ENCODE assay signal across 29 mouse cellular contexts in genomic region chr16:97686561-97686960, GRCm38 (mm10).
A peak's percentile ranks its signal among the peaks of the same experiment; 100 is the strongest.
DNase-seq lines count a peak whose midpoint lies in the region; ATAC-seq lines count a peak whose summit lies in the region.
"Had no signal": no experiment of that assay in that cellular context is flagged by ENCODE, and none has a peak within 500 bp of the region (broad histone marks: within the 10 kb centered on the region; RNA-seq: fewer than 3 reads in every experiment).

No protein-coding gene starts in this region.

- no peak overlapping the region for H3K9ac ChIP-seq in embryonic facial prominence, embryonic 14.5 days (ENCODE audit: low read depth, low read length)
- H3K9ac ChIP-seq in lung, embryonic 15.5 days: no peak overlapping the region
- no peak overlapping the region for H3K9ac ChIP-seq in stomach, embryonic 16.5 days (ENCODE audit: low read length)
- H3K9ac ChIP-seq: forebrain, embryonic 12.5 days; heart, embryonic 12.5 days; heart, embryonic 15.5 days; hindbrain, embryonic 14.5 days had no signal

- no peak overlapping the region for H3K4me2 ChIP-seq in embryonic facial prominence, embryonic 14.5 days (ENCODE audit: low read depth, low read length)
- no peak overlapping the region for H3K4me2 ChIP-seq in lung, embryonic 15.5 days
- no peak overlapping the region for H3K4me2 ChIP-seq in stomach, embryonic 16.5 days (ENCODE audit: low read depth, low read length)
- H3K4me2 ChIP-seq: forebrain, embryonic 12.5 days; heart, embryonic 12.5 days; heart, embryonic 15.5 days; hindbrain, embryonic 14.5 days had no signal

- H3K36me3 ChIP-seq in embryonic facial prominence, embryonic 14.5 days (ENCODE audit: control insufficient read depth, insufficient read depth, low read length): no peaks in the 10 kb centered on the region
- no peaks in the 10 kb centered on the region for H3K36me3 ChIP-seq in embryonic facial prominence, embryonic 10.5 days (replicated peaks)
- no peaks in the 10 kb centered on the region for H3K36me3 ChIP-seq in lung, embryonic 15.5 days
- H3K36me3 ChIP-seq in stomach, embryonic 16.5 days (ENCODE audit: control insufficient read depth, insufficient read depth, low read length): no peaks in the 10 kb centered on the region
- H3K36me3 ChIP-seq: forebrain, embryonic 12.5 days; heart, embryonic 12.5 days; heart, embryonic 15.5 days; hindbrain, embryonic 10.5 days had no signal

- no peak overlapping the region for H3K4me3 ChIP-seq in embryonic facial prominence, embryonic 14.5 days (ENCODE audit: low read depth, low read length)
- no peak overlapping the region for H3K4me3 ChIP-seq in embryonic facial prominence, embryonic 10.5 days
- no peak overlapping the region for H3K4me3 ChIP-seq in lung, embryonic 15.5 days
- no peak overlapping the region for H3K4me3 ChIP-seq in stomach, embryonic 16.5 days (replicated peaks; ENCODE audit: low read length)
- H3K4me3 ChIP-seq: erythroblast, embryonic 14.5 days; forebrain, embryonic 12.5 days; gastrocnemius, adult 2 months; heart, embryonic 12.5 days; heart, embryonic 15.5 days; hindbrain, embryonic 10.5 days had no signal

- H3K4me1 ChIP-seq in embryonic facial prominence, embryonic 14.5 days (ENCODE audit: control insufficient read depth, insufficient read depth, low read length): no peaks in the 10 kb centered on the region
- H3K4me1 ChIP-seq in embryonic facial prominence, embryonic 10.5 days: no peaks in the 10 kb centered on the region
- H3K4me1 ChIP-seq in lung, embryonic 15.5 days: peaks cover 21% of the 10 kb centered on the region
- H3K4me1 ChIP-seq in stomach, embryonic 16.5 days (ENCODE audit: control insufficient read depth, insufficient read depth, low read length): 0 out of 2 replicates have a peak, but pooled peaks cover 4% of the 10 kb centered on the region
- H3K4me1 ChIP-seq: forebrain, embryonic 12.5 days; heart, embryonic 12.5 days; heart, embryonic 15.5 days; hindbrain, embryonic 10.5 days had no signal

- ATAC-seq in embryonic facial prominence, embryonic 14.5 days (ENCODE audit: low read depth): peak; percentile 30; the same call in 1 of the 2 replicates
- no peak for ATAC-seq in lung, embryonic 15.5 days (ENCODE audit: borderline replicate concordance, extremely low read depth, low FRiP score, low TSS enrichment)
- no peak for ATAC-seq in stomach, embryonic 16.5 days (ENCODE audit: insufficient read depth, low FRiP score)
- ATAC-seq: activated CD4-positive, CD25-positive, alpha-beta regulatory T cell, adult 4 months; forebrain, embryonic 16.5 days; hindbrain, postnatal 0 days had no signal

- WGBS in embryonic facial prominence, embryonic 14.5 days: 69% methylated on average over 4 of the region's 4 CpGs
- WGBS in embryonic facial prominence, embryonic 10.5 days: 68% methylated on average over 4 of the region's 4 CpGs
- WGBS in lung, embryonic 15.5 days: 44% methylated on average over 4 of the region's 4 CpGs
- 51% methylated on average over 4 of the region's 4 CpGs for WGBS in stomach, embryonic 16.5 days

- DNase-seq in embryonic facial prominence, embryonic 14.5 days (ENCODE audit: low spot score): peak; percentile 54
- no peak for DNase-seq in embryonic facial prominence, embryonic 10.5 days (ENCODE audit: low spot score)
- DNase-seq in lung, postnatal 4 days: no peak
- peak; percentile 48 for DNase-seq in brain, adult 2 months (ENCODE audit: low read depth, low spot score)
- DNase-seq in adrenal gland, adult 18-20 months (ENCODE audit: low spot score in 2 of 2): no peak
- no peak for DNase-seq in liver
- DNase-seq: adrenal gland, postnatal 10 days; adrenal gland, postnatal 36 days; cerebellum, adult 11-12 months; cerebellum, adult 8-10 months; cerebellum, postnatal 10 days; cerebellum, postnatal 36 days; embryo, embryonic 11 days; gastrocnemius, adult 2 months; gastrocnemius, postnatal 14 days; heart, adult 18-20 months; heart, postnatal 10 days; heart, postnatal 36 days had no signal

- H3K9me3 ChIP-seq in embryonic facial prominence, embryonic 14.5 days (ENCODE audit: control insufficient read depth, low read length): no peaks in the 10 kb centered on the region
- no peaks in the 10 kb centered on the region for H3K9me3 ChIP-seq in embryonic facial prominence, embryonic 10.5 days
- no peaks in the 10 kb centered on the region for H3K9me3 ChIP-seq in lung, embryonic 15.5 days
- H3K9me3 ChIP-seq in stomach, embryonic 16.5 days (replicated peaks; ENCODE audit: control insufficient read depth, low read length): no peaks in the 10 kb centered on the region
- H3K9me3 ChIP-seq: forebrain, embryonic 12.5 days; heart, embryonic 12.5 days; heart, embryonic 15.5 days; hindbrain, embryonic 10.5 days had no signal

- no peak overlapping the region for H3K27ac ChIP-seq in embryonic facial prominence, embryonic 14.5 days (replicated peaks; ENCODE audit: low read depth, low read length)
- no peak overlapping the region for H3K27ac ChIP-seq in embryonic facial prominence, embryonic 10.5 days (replicated peaks)
- H3K27ac ChIP-seq in lung, embryonic 15.5 days: peak overlapping the region; percentile 70; the same call in 1 of the 2 replicates
- H3K27ac ChIP-seq in stomach, embryonic 16.5 days (ENCODE audit: low read length): peak overlapping the region; percentile 57; the same call in 1 of the 2 replicates
- H3K27ac ChIP-seq: forebrain, embryonic 12.5 days; gastrocnemius, adult 2 months; heart, embryonic 15.5 days; hindbrain, embryonic 10.5 days; hindbrain, embryonic 14.5 days; hindbrain, postnatal 0 days had no signal

- no peaks in the 10 kb centered on the region for H3K27me3 ChIP-seq in embryonic facial prominence, embryonic 14.5 days (replicated peaks; ENCODE audit: control insufficient read depth, insufficient read depth, low read length)
- no peaks in the 10 kb centered on the region for H3K27me3 ChIP-seq in embryonic facial prominence, embryonic 10.5 days (replicated peaks; ENCODE audit: low read depth, poor library complexity, severe bottlenecking)
- no peaks in the 10 kb centered on the region for H3K27me3 ChIP-seq in lung, embryonic 15.5 days
- no peaks in the 10 kb centered on the region for H3K27me3 ChIP-seq in stomach, embryonic 16.5 days (ENCODE audit: control insufficient read depth, insufficient read depth, low read length)
- H3K27me3 ChIP-seq: forebrain, embryonic 12.5 days; heart, embryonic 15.5 days had no signal

Comparison
In these comparisons a context has a peak if more than half of its experiments do, and no peak if none do; other contexts are left out.
1. DNase-seq: peak in embryonic facial prominence, embryonic 14.5 days (single experiment) and brain, adult 2 months (single experiment); none in embryonic facial prominence, embryonic 10.5 days (single experiment), lung, postnatal 4 days (0 of 2), adrenal gland, adult 18-20 months (0 of 2) and liver (single experiment).
2. H3K27ac ChIP-seq: peak in lung, embryonic 15.5 days (single experiment) and stomach, embryonic 16.5 days (single experiment); none in embryonic facial prominence, embryonic 14.5 days (single experiment) and embryonic facial prominence, embryonic 10.5 days (single experiment).